Mouse (Mus musculus): Measurements from ENCODE around the gene Nav2. TPM values are rescaled to one million over a fixed set of nuclear protein-coding genes. Genes with fewer than 3 reads are reported as not detected.

Gene Nav2
- 28.1 and 34.6 TPM in 2 replicates for polyA plus RNA-seq (2016; fragmentation: Nextera tagmentation; extraction: Ambion mirVana)

DNA sequence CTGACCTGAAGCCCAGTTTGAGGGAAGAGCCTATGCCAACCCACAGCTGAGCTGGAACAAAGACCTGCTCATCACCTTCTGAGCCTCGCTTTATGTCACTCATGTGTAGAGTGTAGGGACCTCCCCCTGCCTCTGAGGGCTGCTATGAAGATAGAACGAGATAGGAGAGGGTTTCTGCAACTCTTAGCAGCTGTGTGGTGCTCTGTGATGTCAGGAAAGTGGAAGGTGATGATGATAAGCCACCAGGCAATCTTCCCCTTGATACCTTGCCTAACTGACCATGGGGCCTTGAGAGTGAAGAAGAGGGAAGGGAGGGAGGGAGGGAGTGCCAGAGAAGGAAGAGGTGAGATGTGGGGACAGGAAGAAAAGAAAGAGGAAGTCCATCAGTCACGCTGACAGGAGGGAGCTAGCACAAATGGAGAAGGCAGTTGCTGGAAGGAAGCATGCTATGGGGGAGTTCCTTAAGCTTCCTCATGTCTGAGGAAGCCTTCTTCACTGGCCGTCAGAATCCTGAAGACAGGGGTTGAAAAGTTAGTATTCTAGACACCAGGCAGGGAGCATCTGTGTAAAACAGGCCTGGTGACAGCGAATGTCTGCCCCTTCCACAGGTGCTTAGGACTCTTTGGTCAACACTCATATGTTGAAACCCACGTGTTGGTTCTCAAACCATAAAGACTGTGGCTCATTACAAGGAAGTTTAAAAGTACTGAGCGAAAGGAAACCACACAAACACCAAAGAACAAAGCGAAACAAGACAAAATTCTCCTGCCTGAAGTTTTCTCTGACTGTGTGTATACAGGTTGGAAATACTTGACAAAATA lies at the start of gene Nav2:
Gene Nav2 (plus strand): TSS at position 196 of the 821 bp plus-strand sequence.
- ATAC-seq (ENCODE audit: insufficient number of reproducible peaks, low FRiP score): no peak
- no peak within 1 kb of the TSS for H3K4me2 ChIP-seq
- no peak within 1 kb of the TSS for H3K4me3 ChIP-seq
- H3K27ac ChIP-seq (ENCODE audit: poor library complexity, severe bottlenecking): no peak within 1 kb of the TSS
- no peaks in the 10 kb centered on the region for H3K27me3 ChIP-seq (replicated peaks)
- peaks cover 11% of the 10 kb centered on the region for H3K4me1 ChIP-seq (replicated peaks)
- no peak within 1 kb of the TSS for H3K9ac ChIP-seq
- no peaks in the 10 kb centered on the region for H3K36me3 ChIP-seq
- 49% methylated on average over 8 of the region's 8 CpGs for WGBS
- no peaks in the 10 kb centered on the region for H3K9me3 ChIP-seq (replicated peaks)

DNA sequence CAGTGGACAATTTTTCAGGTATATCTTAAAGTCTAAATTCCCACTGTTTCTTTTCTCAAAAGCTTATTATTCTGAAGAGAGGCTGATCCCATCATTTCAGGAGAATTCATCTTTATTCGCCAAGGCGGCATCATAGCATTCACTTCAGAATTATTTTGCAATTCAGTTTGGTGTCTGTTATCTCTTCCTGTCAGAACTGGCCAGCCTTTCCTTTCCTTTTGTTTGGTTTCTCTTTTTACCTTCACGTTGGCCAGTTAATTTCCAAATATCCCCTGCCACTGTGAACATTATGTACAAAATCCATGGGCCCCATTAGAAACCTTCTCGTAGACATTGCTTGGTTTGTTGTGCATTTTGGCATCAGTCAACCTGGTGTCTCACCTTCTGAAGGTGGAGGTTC lies 49.2 kb upstream of the Nav2 start:
- H3K27me3 ChIP-seq (replicated peaks): no peaks in the 10 kb centered on the region
- 74% methylated on average over 4 of the region's 4 CpGs for WGBS
- no peak for ATAC-seq (ENCODE audit: insufficient number of reproducible peaks, low FRiP score)
- H3K9me3 ChIP-seq (replicated peaks): no peaks in the 10 kb centered on the region
- peaks cover 21% of the 10 kb centered on the region for H3K4me1 ChIP-seq (replicated peaks)
- no peak overlapping the region for H3K4me2 ChIP-seq
- no peak overlapping the region for H3K27ac ChIP-seq (ENCODE audit: poor library complexity, severe bottlenecking)
- H3K36me3 ChIP-seq: no peaks in the 10 kb centered on the region
- no peak overlapping the region for H3K4me3 ChIP-seq
- no peak overlapping the region for H3K9ac ChIP-seq

DNA sequence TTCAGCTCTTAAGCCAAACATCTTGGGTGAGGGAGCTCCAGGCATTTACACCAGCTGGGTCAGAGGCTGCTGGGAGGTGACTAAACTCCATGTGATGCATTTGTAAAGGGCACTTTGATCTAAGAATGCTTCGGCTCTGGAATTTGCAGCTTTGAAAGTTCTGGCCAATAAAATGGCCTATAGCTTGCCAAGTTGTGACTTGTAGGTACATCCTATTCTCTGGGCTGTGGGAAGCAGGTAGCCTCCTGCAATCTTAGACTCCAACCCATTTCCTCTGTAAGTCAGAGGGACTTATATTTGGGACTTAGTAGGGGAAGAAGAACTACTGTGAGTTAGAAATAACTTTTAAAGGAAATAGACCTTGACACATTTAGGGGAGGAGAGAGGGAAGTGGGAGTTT lies 47.6 kb upstream of the Nav2 start:
- Histone ChIP-seq H3K9ac (no peak overlapping the region), H3K27ac (ENCODE audit: poor library complexity, severe bottlenecking) (no peak overlapping the region), H3K4me1 (replicated peaks) (peaks cover 21% of the 10 kb centered on the region), H3K4me2 (no peak overlapping the region), H3K27me3 (replicated peaks) (no peaks in the 10 kb centered on the region), H3K36me3 (peaks cover 12% of the 10 kb centered on the region), H3K9me3 (replicated peaks) (no peaks in the 10 kb centered on the region), H3K4me3 (no peak overlapping the region)
- WGBS: 68% methylated on average over 1 of the region's 1 CpGs
- no peak for ATAC-seq (ENCODE audit: insufficient number of reproducible peaks, low FRiP score)

DNA sequence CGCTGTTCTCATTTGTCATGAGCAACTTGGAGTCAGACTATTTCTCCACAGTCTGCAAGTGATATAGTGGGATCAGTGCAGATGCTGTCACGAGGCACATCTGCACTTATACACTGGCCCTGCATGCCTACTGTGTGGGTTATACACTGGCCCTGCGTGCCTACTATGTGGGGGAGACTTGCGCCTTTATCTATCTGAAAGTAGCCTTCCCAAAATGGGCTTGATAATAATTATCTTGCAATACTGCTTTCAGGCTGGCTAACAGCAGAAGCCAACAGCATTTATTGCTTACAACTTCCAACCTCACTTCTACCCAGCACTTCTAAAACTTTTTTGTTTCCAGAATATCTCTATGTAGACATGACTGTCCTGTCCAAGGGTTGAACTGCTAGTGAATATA lies 46.7 kb upstream of the Nav2 start:
- no peak overlapping the region for H3K4me3 ChIP-seq
- peaks cover 14% of the 10 kb centered on the region for H3K4me1 ChIP-seq (replicated peaks)
- H3K9ac ChIP-seq: no peak overlapping the region
- H3K27me3 ChIP-seq (replicated peaks): no peaks in the 10 kb centered on the region
- H3K27ac ChIP-seq (ENCODE audit: poor library complexity, severe bottlenecking): no peak overlapping the region
- WGBS: 88% methylated on average over 4 of the region's 4 CpGs
- ATAC-seq (ENCODE audit: insufficient number of reproducible peaks, low FRiP score): no peak
- H3K9me3 ChIP-seq (replicated peaks): no peaks in the 10 kb centered on the region
- H3K36me3 ChIP-seq: peaks cover 18% of the 10 kb centered on the region
- no peak overlapping the region for H3K4me2 ChIP-seq

DNA sequence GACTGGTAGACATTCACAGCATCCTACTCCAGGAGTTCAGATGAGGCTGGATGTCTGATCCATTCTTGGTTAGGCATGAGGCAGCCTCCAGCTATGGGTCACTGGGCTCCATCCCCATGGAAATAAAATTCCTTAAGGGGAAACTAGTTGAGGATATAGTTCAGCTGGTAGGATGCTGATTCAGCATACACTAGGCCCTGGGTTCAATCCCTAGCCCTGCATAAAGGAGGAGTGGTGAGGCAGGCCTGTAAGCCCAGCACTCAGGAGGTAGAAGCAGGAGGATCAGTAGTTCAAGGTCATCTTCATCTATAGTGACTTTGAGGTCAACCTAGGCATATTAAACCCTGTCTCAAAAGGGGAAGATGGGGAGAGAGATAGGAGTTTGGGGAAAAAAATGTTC lies 44.3 kb upstream of the Nav2 start:
- Histone ChIP-seq H3K9ac (no peak overlapping the region), H3K4me2 (no peak overlapping the region), H3K9me3 (replicated peaks) (no peaks in the 10 kb centered on the region), H3K36me3 (peaks cover 40% of the 10 kb centered on the region), H3K4me1 (replicated peaks) (peaks cover 14% of the 10 kb centered on the region), H3K27ac (ENCODE audit: poor library complexity, severe bottlenecking) (no peak overlapping the region), H3K4me3 (no peak overlapping the region), H3K27me3 (replicated peaks) (no peaks in the 10 kb centered on the region)
- ATAC-seq (ENCODE audit: insufficient number of reproducible peaks, low FRiP score): no peak

DNA sequence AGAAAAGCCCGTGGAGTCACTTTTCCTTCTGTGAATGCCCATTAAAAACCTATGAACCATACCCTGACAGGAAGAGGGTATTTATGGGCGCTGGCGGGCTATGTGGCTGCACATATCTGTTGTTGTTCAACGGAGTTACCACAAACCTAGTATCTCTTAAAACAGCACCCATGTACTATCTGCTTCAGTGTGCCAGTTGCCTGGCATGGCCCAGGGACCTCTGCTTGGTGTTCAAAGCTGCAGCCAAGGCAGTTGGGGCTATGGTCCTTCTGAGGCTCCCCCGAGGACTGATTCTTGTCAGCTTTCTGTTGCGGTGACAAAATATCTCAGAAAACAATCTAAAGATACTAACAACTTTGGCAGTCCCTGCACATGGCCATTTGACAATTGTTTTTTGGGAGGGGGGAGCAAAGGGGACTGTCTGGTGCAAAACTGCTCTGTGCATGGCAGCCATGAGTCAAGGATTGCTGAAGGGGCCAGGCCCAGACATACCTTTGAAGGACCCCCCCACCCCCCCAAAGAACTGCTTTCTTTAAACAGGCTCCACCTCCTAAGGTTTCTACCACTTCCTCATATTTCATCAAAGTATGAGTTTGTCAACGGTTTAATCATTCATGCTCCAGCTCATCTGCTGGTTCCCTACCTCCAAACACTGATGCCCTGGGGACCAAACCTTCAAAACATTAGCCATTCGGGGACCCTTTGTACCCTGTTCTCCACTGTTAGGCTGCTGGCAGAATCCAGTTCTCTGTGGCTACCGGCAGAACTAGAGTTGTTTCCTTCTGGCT lies 43.7 kb upstream of the Nav2 start:
- ATAC-seq (ENCODE audit: insufficient number of reproducible peaks, low FRiP score): no peak
- Histone ChIP-seq H3K4me2 (no peak overlapping the region), H3K4me1 (replicated peaks) (peaks cover 14% of the 10 kb centered on the region), H3K4me3 (no peak overlapping the region), H3K36me3 (peaks cover 47% of the 10 kb centered on the region), H3K27me3 (replicated peaks) (no peaks in the 10 kb centered on the region), H3K9ac (no peak overlapping the region), H3K27ac (ENCODE audit: poor library complexity, severe bottlenecking) (no peak overlapping the region), H3K9me3 (replicated peaks) (no peaks in the 10 kb centered on the region)
- WGBS: 88% methylated on average over 9 of the region's 9 CpGs

DNA sequence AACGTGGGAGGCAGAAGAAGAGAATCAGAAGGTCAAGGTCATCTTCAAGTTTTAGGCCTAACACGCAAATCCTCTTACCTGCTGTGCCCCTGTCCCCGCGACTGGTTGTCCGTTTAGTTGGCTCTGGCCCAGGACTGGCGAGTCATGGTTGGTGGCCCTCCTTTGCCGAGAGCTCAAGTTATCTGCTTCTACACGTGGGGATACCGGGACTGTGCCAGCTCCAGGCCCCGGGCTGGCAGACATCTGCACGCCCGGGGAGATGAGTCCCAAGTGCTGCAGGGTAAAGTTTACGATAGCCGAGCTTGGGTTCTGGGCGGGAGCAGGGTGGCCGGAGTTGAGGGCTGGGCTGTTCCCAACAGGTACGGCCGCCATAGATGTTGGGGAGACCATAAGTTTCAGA lies 40.9 kb upstream of the Nav2 start:
- WGBS: 93% methylated on average over 18 of the region's 18 CpGs
- H3K4me3 ChIP-seq: no peak overlapping the region
- no peak overlapping the region for H3K27ac ChIP-seq (ENCODE audit: poor library complexity, severe bottlenecking)
- H3K36me3 ChIP-seq: peaks cover 74% of the 10 kb centered on the region
- ATAC-seq (ENCODE audit: insufficient number of reproducible peaks, low FRiP score): no peak
- H3K27me3 ChIP-seq (replicated peaks): no peaks in the 10 kb centered on the region
- H3K4me1 ChIP-seq (replicated peaks): peaks cover 7% of the 10 kb centered on the region
- H3K9me3 ChIP-seq (replicated peaks): no peaks in the 10 kb centered on the region
- no peak overlapping the region for H3K9ac ChIP-seq
- H3K4me2 ChIP-seq: no peak overlapping the region

DNA sequence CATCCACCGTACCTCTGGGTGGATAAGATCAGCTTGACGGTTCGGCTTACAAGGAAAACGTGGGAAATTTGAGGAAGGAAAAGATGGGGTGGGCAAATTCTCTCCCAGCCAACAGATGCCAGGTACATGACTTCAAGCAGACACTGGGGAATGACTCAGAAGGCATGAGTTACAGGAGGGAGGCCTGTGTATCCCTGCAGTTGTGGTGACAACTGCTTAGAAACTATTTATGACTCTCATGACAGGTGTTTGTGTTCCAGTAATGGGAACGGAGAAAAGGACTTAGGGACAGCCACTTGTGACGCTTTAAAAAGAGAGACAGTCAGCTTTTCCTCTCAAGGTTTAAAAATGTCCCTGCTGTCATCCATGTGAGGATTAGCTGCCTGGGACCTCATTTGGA lies 38.4 kb upstream of the Nav2 start:
- H3K9me3 ChIP-seq (replicated peaks): no peaks in the 10 kb centered on the region
- no peak overlapping the region for H3K27ac ChIP-seq (ENCODE audit: poor library complexity, severe bottlenecking)
- peaks cover 95% of the 10 kb centered on the region for H3K36me3 ChIP-seq
- 81% methylated on average over 6 of the region's 6 CpGs for WGBS
- no peaks in the 10 kb centered on the region for H3K4me1 ChIP-seq (replicated peaks)
- ATAC-seq (ENCODE audit: insufficient number of reproducible peaks, low FRiP score): no peak
- H3K27me3 ChIP-seq (replicated peaks): no peaks in the 10 kb centered on the region
- no peak overlapping the region for H3K4me3 ChIP-seq
- no peak overlapping the region for H3K9ac ChIP-seq
- H3K4me2 ChIP-seq: no peak overlapping the region

DNA sequence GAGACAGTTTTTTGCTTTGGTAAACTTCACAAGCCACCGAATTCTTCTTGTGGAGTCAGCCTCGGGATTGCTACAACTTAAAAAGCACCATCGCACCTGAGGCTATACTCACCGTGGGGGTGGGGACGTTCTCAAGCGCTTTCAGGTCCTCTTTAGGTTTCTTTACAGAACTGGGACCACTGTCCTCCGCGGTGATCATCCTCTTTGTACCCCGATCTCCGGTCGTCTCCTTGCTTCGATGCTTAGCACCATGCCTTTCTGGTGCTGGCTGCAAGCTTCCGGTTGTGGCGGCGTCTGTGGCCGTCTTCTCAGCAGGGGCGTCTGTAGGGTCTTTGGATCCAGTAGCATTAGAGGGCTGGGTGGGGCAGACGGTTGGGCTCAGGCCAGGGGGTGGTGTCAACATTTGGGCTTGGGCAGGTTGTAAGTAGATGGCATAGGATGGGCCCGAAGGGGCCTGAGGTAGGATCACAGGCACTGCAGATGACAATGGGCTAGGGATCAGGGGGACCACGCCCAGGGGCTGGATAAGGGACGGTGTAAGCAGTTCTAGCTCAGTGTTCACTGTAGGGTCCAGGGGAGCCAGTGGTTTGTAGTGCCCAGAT lies 37.8 kb upstream of the Nav2 start:
- WGBS: 93% methylated on average over 21 of the region's 21 CpGs
- no peaks in the 10 kb centered on the region for H3K9me3 ChIP-seq (replicated peaks)
- H3K27ac ChIP-seq (ENCODE audit: poor library complexity, severe bottlenecking): no peak overlapping the region
- H3K4me1 ChIP-seq (replicated peaks): no peaks in the 10 kb centered on the region
- H3K36me3 ChIP-seq: peaks cover 95% of the 10 kb centered on the region
- no peak overlapping the region for H3K9ac ChIP-seq
- H3K27me3 ChIP-seq (replicated peaks): no peaks in the 10 kb centered on the region
- ATAC-seq (ENCODE audit: insufficient number of reproducible peaks, low FRiP score): no peak
- no peak overlapping the region for H3K4me2 ChIP-seq
- no peak overlapping the region for H3K4me3 ChIP-seq

DNA sequence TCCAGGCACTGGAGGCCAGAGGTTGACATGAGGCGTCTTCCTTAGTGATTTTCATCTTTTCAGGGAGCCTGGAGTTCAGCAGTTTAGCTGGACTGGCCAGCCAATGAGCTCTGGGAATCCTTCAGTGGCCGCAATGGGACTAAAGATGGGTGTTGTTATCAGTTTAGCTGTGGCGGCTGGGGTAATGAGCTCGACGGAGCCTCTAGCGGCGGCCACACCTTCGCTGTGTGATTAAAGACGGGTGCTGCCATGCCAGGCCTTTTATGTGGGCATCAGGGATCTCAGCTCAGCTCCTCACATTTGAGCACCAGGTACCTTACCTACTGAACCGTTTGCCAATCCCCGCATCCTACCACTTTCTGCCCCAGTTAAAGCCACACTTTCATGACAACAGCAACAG lies 37.2 kb upstream of the Nav2 start:
- Histone ChIP-seq H3K27ac (ENCODE audit: poor library complexity, severe bottlenecking) (no peak overlapping the region), H3K4me1 (replicated peaks) (no peaks in the 10 kb centered on the region), H3K27me3 (replicated peaks) (no peaks in the 10 kb centered on the region), H3K4me2 (no peak overlapping the region), H3K4me3 (no peak overlapping the region), H3K36me3 (peaks cover 96% of the 10 kb centered on the region), H3K9me3 (replicated peaks) (no peaks in the 10 kb centered on the region), H3K9ac (no peak overlapping the region)
- 84% methylated on average over 11 of the region's 11 CpGs for WGBS
- ATAC-seq (ENCODE audit: insufficient number of reproducible peaks, low FRiP score): no peak

DNA sequence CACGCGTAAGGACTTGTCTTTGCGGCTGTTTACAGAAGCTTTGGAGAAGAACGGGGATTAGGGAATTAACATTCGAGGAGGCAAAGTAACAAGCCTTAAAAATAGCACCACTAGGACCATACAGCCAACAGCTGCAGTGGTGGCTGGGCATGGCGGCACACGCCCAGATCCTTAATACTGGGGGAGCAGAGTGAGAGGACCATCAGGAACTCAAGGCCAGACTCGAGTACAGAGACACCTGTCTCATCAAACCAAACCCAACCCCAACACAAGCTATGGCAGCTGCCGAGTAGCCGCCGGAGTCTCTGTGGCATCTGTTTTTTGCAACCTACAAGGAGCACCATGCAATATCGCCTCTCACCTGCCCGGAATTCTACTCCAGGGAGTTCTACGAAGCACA lies 33.4 kb upstream of the Nav2 start:
- Histone ChIP-seq H3K4me1 (replicated peaks) (peaks cover 7% of the 10 kb centered on the region), H3K36me3 (peaks cover 83% of the 10 kb centered on the region)
- WGBS: 90% methylated on average over 14 of the region's 14 CpGs

More for the DNA sequence above, 33.4 kb upstream of the Nav2 start:
- H3K9me3 ChIP-seq (replicated peaks): no peaks in the 10 kb centered on the region
- no peak for ATAC-seq (ENCODE audit: insufficient number of reproducible peaks, low FRiP score)
- H3K4me3 ChIP-seq: no peak overlapping the region
- H3K27me3 ChIP-seq (replicated peaks): no peaks in the 10 kb centered on the region
- no peak overlapping the region for H3K27ac ChIP-seq (ENCODE audit: poor library complexity, severe bottlenecking)
- no peak overlapping the region for H3K4me2 ChIP-seq
- H3K9ac ChIP-seq: no peak overlapping the region
